Mouse (Mus musculus): ENCODE measurements around the gene Slc45a1.

GRCm38 (mm10) chr4:150586275-150586674, 65.7 kb downstream of the Slc45a1 start:
- TF ChIP-seq CTCF (IDR thresholded peaks at IDR 0.05; ENCODE audit: control insufficient read depth, insufficient read depth, low read length) (no peak), POLR2A (IDR thresholded peaks at IDR 0.05; ENCODE audit: borderline replicate concordance, control insufficient read depth, low read depth, low read length) (no peak)
